Mouse (Mus musculus) ovary, adult 18-20 months (tissue): ENCODE results near the gene Dnajb11.

Source experiments
- DNase-seq: peaks from one replicate; pipeline ENCODE4 v3.0.0; 2022; ENCODE audit warnings: low spot score, mixed read lengths

Dnajb11 gene

DNA sequence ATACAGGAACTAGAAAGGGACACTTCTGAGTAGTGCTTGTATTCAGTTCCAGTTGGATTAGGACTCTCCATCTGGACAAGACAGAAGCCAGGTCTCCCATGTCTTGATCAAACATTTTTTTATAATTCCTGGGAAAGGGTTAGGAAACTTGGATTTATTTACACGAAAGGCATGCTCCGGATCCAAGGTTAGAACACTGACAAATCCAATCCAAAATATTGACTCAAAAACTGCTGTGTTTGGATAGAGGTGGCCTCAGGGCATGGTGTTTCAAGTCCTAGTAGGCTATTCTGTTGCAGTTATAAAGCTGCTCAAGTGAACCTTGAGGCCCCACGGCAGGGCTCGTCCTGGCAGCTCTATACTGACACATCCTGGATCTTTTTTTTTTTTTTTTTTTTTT lies 64.8 kb downstream of the Dnajb11 start:
- no peak for DNase-seq
